Mouse (Mus musculus) thymus, postnatal 25 days (tissue): ENCODE data around the gene Parvg.

ENCODE experiments used
- DNase-seq: peaks from one replicate; pipeline ENCODE4 v3.0.0; 2022

The Parvg gene

GRCm38 (mm10) chr15:84310271-84310670 is 13.6 kb upstream of the Parvg start:
- DNase-seq, result no peak

DNA sequence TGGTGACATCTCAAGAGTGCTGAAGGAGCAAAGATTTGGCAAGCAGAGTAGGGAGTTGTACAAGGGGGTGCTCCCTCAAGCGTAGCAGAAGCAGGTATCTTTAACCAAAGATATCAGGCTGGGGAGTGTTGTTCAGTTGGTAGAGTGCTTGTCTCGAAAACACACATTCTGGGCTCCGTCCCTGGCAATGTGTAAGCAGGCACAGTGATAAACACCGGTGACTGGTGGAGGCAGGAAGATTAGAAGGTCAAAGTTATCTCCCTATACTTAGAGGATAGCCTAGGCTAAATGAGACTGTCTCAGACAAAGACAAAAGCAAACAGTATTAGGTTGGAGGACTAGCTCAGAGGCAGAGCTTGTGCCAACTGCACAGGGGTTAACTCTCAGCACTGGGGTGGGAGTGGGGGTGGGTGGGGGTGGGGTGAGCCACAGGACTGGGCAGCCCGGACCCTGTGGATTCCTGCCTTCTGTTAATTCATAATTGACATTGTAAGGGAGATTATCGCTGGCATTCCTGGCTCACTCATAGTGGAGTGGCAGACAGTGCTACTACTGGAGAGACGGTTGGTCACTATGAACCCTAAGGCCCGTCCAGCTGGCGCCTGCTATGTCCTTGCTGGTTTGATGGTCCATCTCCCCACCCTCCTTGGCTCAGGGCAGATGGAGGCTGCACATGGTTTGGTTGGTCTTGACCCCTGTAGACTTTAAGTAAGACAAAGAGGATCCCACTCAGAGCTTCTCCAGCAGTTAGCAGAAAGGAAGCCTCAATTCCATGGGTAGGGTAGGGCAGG is 12.3 kb upstream of the Parvg start:
- DNase-seq, result no peak

DNA sequence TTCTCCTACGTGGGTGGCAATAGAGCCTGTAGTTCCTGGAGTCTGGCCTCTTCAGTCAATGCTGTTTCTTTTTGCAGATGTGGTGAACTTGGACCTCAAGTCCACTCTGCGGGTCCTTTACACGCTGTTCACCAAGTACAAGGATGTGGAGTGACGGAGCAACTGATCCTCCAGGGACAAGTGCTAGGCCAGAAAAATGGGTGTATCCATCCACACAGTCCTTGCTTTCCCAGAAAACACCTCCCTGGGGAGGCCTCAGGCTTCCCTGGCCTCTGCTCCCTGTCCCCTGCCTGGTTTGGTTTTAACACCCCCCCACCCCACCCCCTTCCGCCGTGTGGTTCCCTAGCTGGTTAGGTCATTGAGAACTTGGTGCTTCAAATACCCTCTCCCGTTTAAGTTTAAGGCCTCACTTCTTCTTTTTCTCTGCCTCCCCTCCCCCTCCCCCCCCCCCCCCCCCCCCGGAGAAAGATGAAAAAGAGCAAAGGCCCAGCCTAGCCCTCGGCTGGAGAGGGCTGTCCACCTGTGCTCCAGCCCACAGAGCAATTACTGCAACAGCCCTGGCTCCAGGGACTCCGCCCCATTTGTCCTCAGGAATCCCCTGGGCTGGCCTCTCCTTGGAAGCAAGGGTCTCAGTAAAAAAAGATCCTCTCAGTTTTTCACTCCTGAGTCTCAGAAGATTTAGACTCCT is 10.8 kb upstream of the Parvg start:
- no peak for DNase-seq

DNA sequence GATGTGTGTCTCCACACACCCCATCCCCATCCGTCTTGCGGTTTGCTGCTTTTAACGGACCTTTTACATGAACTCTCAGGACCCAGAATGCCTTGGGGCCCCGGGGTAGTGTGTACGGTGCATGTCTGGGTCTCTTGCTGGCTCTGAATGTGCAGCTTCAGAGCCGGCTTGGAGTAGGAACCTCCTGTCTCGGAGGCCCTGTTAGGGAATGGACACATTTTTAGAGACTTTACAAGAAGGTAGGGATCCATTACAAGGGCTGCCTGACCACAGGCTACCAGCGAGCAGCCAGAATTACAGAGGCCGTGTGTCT is 10.3 kb upstream of the Parvg start:
- DNase-seq, result peak; percentile 83

DNA sequence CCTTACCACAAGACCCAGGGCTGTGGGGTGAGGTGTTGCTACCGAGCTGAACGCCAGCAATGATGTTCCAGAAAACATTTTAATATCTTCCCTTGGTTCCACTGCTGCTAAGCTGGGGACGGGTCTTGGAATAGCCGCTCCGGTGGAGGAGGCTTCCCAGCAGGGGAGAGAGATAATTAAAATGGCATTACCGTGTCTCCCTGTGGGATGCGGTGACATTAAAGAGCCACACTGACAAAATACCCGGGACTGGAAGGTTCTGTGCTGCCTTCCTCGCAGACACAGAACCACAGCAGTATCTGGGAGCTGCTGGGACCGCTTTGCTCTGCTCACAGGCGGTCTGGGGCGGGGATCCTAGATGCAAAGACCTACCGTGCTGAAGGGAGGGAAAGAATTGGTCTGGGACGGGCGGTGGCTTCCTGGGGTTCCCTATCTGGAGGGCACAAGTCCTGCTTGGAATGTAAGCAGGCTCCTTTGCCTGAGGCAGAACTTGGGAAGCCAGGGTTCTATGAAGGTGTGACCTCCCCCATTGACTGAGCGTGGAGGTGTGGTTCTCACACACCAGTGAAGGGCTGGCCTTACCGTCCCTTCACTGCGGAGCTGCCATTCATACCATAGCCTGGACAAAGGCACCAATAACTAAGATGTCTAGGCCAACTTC is 9.3 kb upstream of the Parvg start:
- peak; percentile 27 for DNase-seq

- DNase-seq, result peak; percentile 74
These were observed 8.4 kb upstream of the Parvg start for GRCm38 (mm10) chr15:84315276-84316046.

GRCm38 (mm10) chr15:84319393-84319792 is 4.4 kb upstream of the Parvg start:
- DNase-seq, result no peak

DNA sequence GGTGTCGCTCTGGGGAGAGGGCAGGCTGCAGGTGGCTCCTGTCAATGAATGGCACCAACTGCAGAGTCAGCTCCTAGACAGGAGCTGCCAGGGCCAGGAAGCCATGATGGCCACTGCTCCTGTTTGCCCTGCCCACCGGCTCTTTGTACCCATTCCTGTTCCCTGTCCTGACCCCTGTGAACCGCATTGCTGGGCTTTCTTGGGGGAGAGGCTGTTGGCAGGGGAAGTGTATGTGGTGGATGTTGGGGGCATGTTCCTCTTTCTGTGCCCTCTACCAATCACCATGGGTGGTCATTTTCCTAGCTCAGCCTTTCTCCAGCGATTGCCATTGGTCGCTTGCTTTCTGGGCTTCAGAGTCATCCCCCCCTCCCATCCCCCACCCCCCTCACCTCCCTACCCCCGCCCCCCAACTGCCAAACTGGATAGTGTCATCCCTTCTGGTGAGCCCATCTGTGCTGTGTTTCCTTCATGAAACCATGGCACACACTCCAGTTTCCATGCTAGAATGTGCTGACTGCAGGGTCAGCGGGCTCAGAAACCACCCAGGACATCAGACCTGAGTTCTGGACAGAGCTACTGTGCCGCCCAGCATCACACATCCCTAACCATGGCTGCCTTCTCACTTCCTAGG is 2.2 kb upstream of the Parvg start:
- no peak for DNase-seq

DNA sequence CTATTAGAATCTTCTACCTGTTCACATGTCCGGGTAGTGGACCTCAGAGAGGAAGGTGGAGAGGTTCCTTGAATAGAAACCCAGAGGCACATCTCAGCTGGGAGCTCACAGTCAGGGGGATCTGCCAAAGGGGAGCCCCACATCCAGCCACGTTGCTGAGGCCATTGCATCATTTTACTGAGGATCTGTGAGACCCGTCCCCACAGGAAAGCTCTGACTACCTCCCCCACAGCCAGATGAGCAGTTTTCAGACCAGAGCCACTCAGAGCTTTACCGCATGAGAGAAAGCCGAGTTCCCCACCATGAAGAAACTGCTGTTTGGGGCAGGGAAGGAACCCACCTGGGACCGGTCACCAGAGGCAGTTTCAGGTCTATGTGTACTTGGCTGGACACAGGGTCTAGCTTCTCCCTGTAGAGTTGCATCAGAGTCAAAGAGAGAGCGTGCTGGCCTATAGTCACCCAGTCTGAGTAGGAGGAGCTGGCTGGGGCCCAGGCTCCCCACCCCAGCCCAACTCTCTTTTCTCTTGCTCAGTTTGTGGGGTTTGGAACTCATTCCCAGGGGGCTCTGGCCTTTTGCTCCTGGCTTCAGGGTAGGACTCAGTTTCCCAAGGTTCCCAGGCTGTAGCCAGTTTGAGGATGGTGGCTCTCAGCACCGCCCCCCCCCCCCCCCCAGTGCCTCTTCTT is 1.2 kb downstream of the Parvg start:
- peak; percentile 44 for DNase-seq

DNA sequence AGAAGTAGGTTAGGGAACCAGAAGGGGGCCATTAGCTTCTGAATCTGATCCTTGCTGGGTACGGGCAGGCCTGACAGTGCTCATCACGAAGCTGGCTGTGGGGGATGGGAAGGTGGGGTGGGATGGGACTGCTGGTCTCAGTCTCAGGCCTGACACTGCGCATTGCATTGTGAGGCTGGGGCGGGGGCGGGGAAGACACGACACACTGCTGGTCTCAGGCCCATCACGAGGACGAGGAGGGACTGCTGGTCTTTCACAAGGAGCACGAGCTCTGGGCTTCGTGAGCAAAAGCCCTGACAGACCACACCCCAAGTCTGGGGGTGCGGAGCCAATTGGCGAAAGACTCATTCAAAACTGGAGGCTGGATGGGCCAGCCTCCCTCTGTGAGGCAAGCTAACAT is 1.9 kb downstream of the Parvg start:
- no peak for DNase-seq

- peak; percentile 38 for DNase-seq
These were observed 5.0 kb downstream of the Parvg start for GRCm38 (mm10) chr15:84328870-84329269.

GRCm38 (mm10) chr15:84329940-84330339 is 6.1 kb downstream of the Parvg start:
- no peak for DNase-seq

GRCm38 (mm10) chr15:84331066-84331612 is 7.3 kb downstream of the Parvg start:
- DNase-seq, result no peak

GRCm38 (mm10) chr15:84336281-84336817 is 12.5 kb downstream of the Parvg start:
- no peak for DNase-seq

DNA sequence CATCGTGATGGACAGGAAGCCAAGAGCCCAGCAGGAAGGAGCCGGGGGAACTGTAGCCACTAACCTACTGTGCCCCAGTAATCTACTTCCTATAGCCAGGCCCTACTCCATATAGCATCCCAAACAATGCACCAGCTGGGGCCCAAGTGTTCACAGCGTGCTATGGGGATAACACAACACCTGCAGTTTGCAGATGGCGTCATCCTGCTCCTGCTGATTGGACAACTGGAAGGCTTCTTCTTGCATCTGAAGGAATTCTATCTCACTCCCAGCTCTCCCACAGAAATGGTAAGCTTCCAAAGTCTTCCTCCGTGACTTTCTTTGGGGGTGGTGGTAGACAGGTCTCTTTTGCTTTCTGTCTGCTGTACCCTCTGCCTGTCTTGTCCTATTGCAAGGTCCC is 13.8 kb downstream of the Parvg start:
- DNase-seq, result no peak

DNA sequence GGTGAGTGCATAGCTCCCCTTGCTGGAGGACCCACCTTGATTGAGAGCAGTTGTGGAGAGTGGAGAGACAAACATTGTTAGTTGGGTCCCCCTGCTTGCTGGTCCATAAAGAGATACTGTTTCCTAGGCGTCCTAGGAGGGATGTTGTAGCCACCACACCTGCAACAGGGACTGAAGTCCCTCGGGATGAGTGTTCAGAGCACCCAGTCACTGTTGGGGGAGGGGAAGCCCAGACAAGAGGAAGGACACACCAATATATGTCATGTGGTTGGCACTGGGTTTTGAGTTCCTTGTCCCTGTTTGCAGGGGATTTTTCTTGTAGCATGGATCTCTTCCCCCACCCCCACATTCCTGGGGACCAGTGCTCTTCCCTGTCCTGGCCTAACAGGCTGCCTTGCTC is 17.1 kb downstream of the Parvg start:
- no peak for DNase-seq

- no peak for DNase-seq
These were observed 24.9 kb downstream of the Parvg start for GRCm38 (mm10) chr15:84348769-84349168.

DNA sequence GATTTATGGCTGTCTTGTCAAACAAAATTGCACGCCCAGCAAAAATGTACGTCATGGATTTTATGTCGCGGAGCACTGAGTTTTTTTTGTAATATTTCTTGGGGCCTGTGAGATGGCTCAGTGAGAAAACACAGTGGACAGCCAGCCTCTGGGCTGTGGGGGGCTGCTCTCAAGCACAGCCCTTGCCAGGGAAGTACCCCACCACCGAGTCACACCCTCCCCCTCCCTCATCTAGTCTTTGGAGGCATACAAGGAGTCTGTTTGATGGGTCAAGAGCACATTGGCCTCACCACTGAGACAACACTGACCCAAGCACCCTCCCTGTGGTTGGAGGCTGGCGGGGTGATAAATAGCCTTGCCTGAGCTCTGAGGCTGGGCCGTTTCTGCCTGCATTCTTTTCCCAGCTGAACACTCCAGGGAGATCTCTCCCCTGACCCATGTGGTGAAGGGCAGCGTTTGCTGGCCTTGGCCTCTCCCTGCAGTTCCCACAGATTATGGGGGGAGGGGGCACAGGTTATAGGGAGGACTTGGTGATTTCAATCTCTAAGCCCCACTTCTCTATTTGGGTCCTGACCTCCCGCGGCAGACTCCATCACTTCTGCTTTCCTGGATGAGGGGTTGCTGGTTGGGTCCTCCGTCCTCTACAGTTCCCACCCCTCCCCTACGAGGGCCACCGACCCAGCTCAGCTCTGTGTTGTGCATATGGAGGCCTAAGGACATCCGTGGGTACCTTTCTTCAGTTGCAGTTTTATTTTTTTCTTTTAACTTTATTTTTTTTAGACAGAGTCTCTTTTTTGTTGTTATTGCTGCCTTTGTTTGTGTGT is 26.3 kb downstream of the Parvg start:
- no peak for DNase-seq

- no peak for DNase-seq
These were observed 27.5 kb downstream of the Parvg start for GRCm38 (mm10) chr15:84351342-84351741.
